Mouse (Mus musculus) myocyte (in vitro differentiated cells): ENCODE measurements at regions not wholly inside any gene's neighbourhood (a gene's known extent, or its start where the extent isn't known, plus 50 kb on each side); places are given as distances from the start of the nearest gene placed in this dataset.

Experiments
- POLR2A ChIP-seq: IDR thresholded peaks from one replicate; pipeline ENCODE4 v1.6.1; 2011; ENCODE audit warnings: low read depth, mild to moderate bottlenecking, control low read depth, moderate library complexity; ENCODE audit not compliant: insufficient read length
- POLR2AphosphoS2 ChIP-seq: IDR thresholded peaks from one replicate; pipeline ENCODE4 v1.6.1; 2011; ENCODE audit warnings: low read depth, control low read depth; ENCODE audit not compliant: insufficient read length
- USF1 ChIP-seq: IDR thresholded peaks from one replicate; pipeline ENCODE4 v1.6.1; 2011; ENCODE audit warnings: low read depth, mild to moderate bottlenecking, control low read depth, moderate library complexity

DNA sequence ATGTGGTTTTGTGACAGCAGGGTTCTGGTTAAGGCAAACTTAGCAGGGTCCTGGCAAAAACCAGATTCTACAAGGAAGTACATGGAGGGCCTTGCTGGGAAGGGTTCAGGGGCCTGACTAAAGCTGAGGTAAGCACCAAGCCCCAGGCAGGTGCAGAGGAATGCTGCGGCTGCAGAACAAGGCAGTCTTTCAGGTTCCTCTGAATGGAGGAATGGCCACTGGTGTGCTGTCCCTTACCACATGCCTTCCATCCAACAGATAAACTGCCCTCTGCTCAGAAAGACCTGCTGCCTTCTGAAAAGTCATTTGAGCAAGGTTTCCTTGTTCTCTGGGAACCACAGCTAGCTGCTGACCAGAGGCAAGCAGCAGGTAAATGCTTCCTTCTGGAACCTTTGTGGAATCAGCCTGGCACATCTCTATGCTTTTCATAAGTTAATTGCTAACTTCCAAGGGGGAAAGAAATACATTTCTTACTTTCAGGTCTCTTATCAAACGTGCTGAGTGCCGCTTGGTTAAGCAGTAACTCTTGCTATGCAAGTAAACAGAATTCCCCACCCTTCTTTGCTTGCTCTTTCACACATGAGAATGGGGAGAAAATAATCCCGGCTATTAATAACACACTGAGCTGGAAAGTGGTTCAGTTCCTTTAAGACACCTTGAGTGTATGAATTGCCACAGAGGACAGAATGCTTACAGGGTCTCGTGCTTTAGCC is 105.5 kb downstream of the Fgf9 start:
- no peak for TF ChIP-seq POLR2A
- no peak for TF ChIP-seq POLR2AphosphoS2
- TF ChIP-seq USF1, result no peak
